Mouse (Mus musculus) hindbrain, embryonic 12.5 days (tissue): ENCODE measurements around the gene Drg2. TPM values are rescaled to one million over a fixed set of nuclear protein-coding genes. Genes with fewer than 3 reads are reported as not detected.

Experiments
- polyA plus RNA-seq: library from polyadenylated mRNA; unstranded; fragments of >200 nt; fragmentation: Nextera tagmentation; extraction: Ambion mirVana; gene quantifications from 2 replicates; pipeline ENCODE4 v1.2.1, GENCODE M21; 2016

Gene Drg2
- polyA plus RNA-seq, 1 experiment from 2014 or later = 94.4 TPM

Other genes starting within 250 kb of the Drg2 start
- 49.2 and 51.9 TPM in 2 replicates for gene Srebf1, start 232.0 kb upstream of the Drg2 start, polyA plus RNA-seq
- gene Tom1l2, start 101.7 kb upstream of the Drg2 start, polyA plus RNA-seq = 40.8 and 45.4 TPM in 2 replicates
- 5.0 and 6.7 TPM in 2 replicates for gene Drc3, start 101.3 kb upstream of the Drg2 start, polyA plus RNA-seq
- gene Gid4, start 37.4 kb upstream of the Drg2 start, polyA plus RNA-seq = 28.1 and 30.1 TPM in 2 replicates
- gene Atpaf2, start 36.1 kb upstream of the Drg2 start, polyA plus RNA-seq = 37.4 and 38.0 TPM in 2 replicates
- 0.30 TPM in 2 replicates for gene Myo15, start 14.7 kb downstream of the Drg2 start, polyA plus RNA-seq
- gene Alkbh5, start 81.8 kb downstream of the Drg2 start, polyA plus RNA-seq = 35.1 and 37.8 TPM in 2 replicates
- gene Llgl1, start 245.1 kb downstream of the Drg2 start, polyA plus RNA-seq = 106 and 113 TPM in 2 replicates